Mouse (Mus musculus): ENCODE data around the gene Ror2. TPM values are rescaled to one million over a fixed set of nuclear protein-coding genes. Genes with fewer than 3 reads are reported as not detected.

Ror2 gene
- polyA plus RNA-seq, 1 experiment from 2014 or later: not detected

- TF ChIP-seq CTCF (IDR thresholded peaks at IDR 0.05): no peak
- POLR2A ChIA-PET: no interaction called here
- CTCF ChIA-PET: no interaction called here
- in situ Hi-C loops (cut with MboI; ENCODE audit: low pct_unique_long_range_greater_than_20kb): no loop called here
- H3K27me3 ChIP-seq: peaks cover 59% of the 10 kb centered on the region
- ATAC-seq (no peak), DNase-seq (ENCODE audit: low read depth, low spot score) (no peak)
These were observed 92.2 kb downstream of the Ror2 start for GRCm38 (mm10) chr13:53193713-53194112.

GRCm38 (mm10) chr13:53192286-53192685 lies 93.6 kb downstream of the Ror2 start:
- peaks cover 58% of the 10 kb centered on the region for H3K27me3 ChIP-seq
- in situ Hi-C loops (cut with MboI; ENCODE audit: low pct_unique_long_range_greater_than_20kb): no loop called here
- POLR2A ChIA-PET: no interaction called here
- CTCF ChIA-PET: no interaction called here
- TF ChIP-seq CTCF (IDR thresholded peaks at IDR 0.05): no peak
- ATAC-seq: no peak
- DNase-seq (ENCODE audit: low read depth, low spot score): no peak

GRCm38 (mm10) chr13:53191657-53192056 lies 94.3 kb downstream of the Ror2 start:
- no peak for ATAC-seq
- POLR2A ChIA-PET: no interaction called here
- in situ Hi-C loops (cut with MboI; ENCODE audit: low pct_unique_long_range_greater_than_20kb): no loop called here

GRCm38 (mm10) chr13:53188935-53189334 lies 97.0 kb downstream of the Ror2 start:
- DNase-seq (ENCODE audit: low read depth, low spot score): no peak
- in situ Hi-C loops (cut with MboI; ENCODE audit: low pct_unique_long_range_greater_than_20kb): no loop called here

More at GRCm38 (mm10) chr13:53191657-53192056, 94.3 kb downstream of the Ror2 start:
- DNase-seq (ENCODE audit: low read depth, low spot score): no peak
- TF ChIP-seq CTCF (IDR thresholded peaks at IDR 0.05): no peak
- CTCF ChIA-PET: no interaction called here
- H3K27me3 ChIP-seq: peaks cover 59% of the 10 kb centered on the region

GRCm38 (mm10) chr13:53184858-53185257 lies 101.1 kb downstream of the Ror2 start:
- POLR2A ChIA-PET: no interaction called here
- TF ChIP-seq CTCF (IDR thresholded peaks at IDR 0.05): no peak
- no peak for DNase-seq (ENCODE audit: low read depth, low spot score)
- H3K27me3 ChIP-seq: peaks cover 55% of the 10 kb centered on the region
- CTCF ChIA-PET: no interaction called here
- no peak for ATAC-seq
- in situ Hi-C loops (cut with MboI; ENCODE audit: low pct_unique_long_range_greater_than_20kb): no loop called here

More at GRCm38 (mm10) chr13:53188935-53189334, 97.0 kb downstream of the Ror2 start:
- POLR2A ChIA-PET: no interaction called here
- ATAC-seq: no peak
- CTCF ChIA-PET: no interaction called here
- TF ChIP-seq CTCF (IDR thresholded peaks at IDR 0.05): no peak
- H3K27me3 ChIP-seq: peaks cover 55% of the 10 kb centered on the region

GRCm38 (mm10) chr13:53184149-53184548 lies 101.8 kb downstream of the Ror2 start:
- TF ChIP-seq CTCF (IDR thresholded peaks at IDR 0.05): no peak
- POLR2A ChIA-PET: no interaction called here
- CTCF ChIA-PET: no interaction called here
- ATAC-seq (no peak), DNase-seq (ENCODE audit: low read depth, low spot score) (no peak)
- peaks cover 50% of the 10 kb centered on the region for H3K27me3 ChIP-seq
- in situ Hi-C loops (cut with MboI; ENCODE audit: low pct_unique_long_range_greater_than_20kb): no loop called here

GRCm38 (mm10) chr13:53183161-53183577 lies 102.8 kb downstream of the Ror2 start:
- ATAC-seq (no peak), DNase-seq (ENCODE audit: low read depth, low spot score) (no peak)
- H3K27me3 ChIP-seq: peaks cover 45% of the 10 kb centered on the region
- ChIA-PET CTCF (no interaction called here), POLR2A (no interaction called here)
- in situ Hi-C loops (cut with MboI; ENCODE audit: low pct_unique_long_range_greater_than_20kb): no loop called here
- no peak for TF ChIP-seq CTCF (IDR thresholded peaks at IDR 0.05)

GRCm38 (mm10) chr13:53178594-53178993 lies 107.3 kb downstream of the Ror2 start:
- CTCF ChIA-PET: no interaction called here
- no peak for TF ChIP-seq CTCF (IDR thresholded peaks at IDR 0.05)
- DNase-seq (ENCODE audit: low read depth, low spot score): peak; percentile 51

GRCm38 (mm10) chr13:53178171-53178570 lies 107.8 kb downstream of the Ror2 start:
- ChIA-PET POLR2A (no interaction called here), CTCF (no interaction called here)
- DNase-seq (ENCODE audit: low read depth, low spot score) (no peak), ATAC-seq (no peak)
- TF ChIP-seq CTCF (IDR thresholded peaks at IDR 0.05): no peak
- in situ Hi-C loops (cut with MboI; ENCODE audit: low pct_unique_long_range_greater_than_20kb): no loop called here
- H3K27me3 ChIP-seq: peaks cover 34% of the 10 kb centered on the region

More at GRCm38 (mm10) chr13:53178594-53178993, 107.3 kb downstream of the Ror2 start:
- H3K27me3 ChIP-seq: peaks cover 33% of the 10 kb centered on the region
- peak; percentile 20 for ATAC-seq
- POLR2A ChIA-PET: interaction anchor here (0.6 kb wide), 1 partner anchor 26 kb away, joined by 3 read pairs; no protein-coding TSS in a partner anchor
- in situ Hi-C loops (cut with MboI; ENCODE audit: low pct_unique_long_range_greater_than_20kb): no loop called here

- in situ Hi-C loops (cut with MboI; ENCODE audit: low pct_unique_long_range_greater_than_20kb): no loop called here
- ChIA-PET POLR2A (no interaction called here), CTCF (no interaction called here)
- peaks cover 37% of the 10 kb centered on the region for H3K27me3 ChIP-seq
- DNase-seq (ENCODE audit: low read depth, low spot score): no peak
- TF ChIP-seq CTCF (IDR thresholded peaks at IDR 0.05): no peak
- no peak for ATAC-seq
These were observed 108.6 kb downstream of the Ror2 start for GRCm38 (mm10) chr13:53177424-53177718.

- CTCF ChIA-PET: no interaction called here
- no peak for TF ChIP-seq CTCF (IDR thresholded peaks at IDR 0.05)
- DNase-seq (ENCODE audit: low read depth, low spot score) (no peak), ATAC-seq (no peak)
- POLR2A ChIA-PET: no interaction called here
- in situ Hi-C loops (cut with MboI; ENCODE audit: low pct_unique_long_range_greater_than_20kb): no loop called here
- H3K27me3 ChIP-seq: peaks cover 40% of the 10 kb centered on the region
These were observed 109.1 kb downstream of the Ror2 start for GRCm38 (mm10) chr13:53176695-53177423.

- ATAC-seq: peak; percentile 68
- peak; percentile 25 for DNase-seq (ENCODE audit: low read depth, low spot score)
- ChIA-PET CTCF (no interaction called here), POLR2A (no interaction called here)
- in situ Hi-C loops (cut with MboI; ENCODE audit: low pct_unique_long_range_greater_than_20kb): no loop called here
- peaks cover 39% of the 10 kb centered on the region for H3K27me3 ChIP-seq
- no peak for TF ChIP-seq CTCF (IDR thresholded peaks at IDR 0.05)
These were observed 110.9 kb downstream of the Ror2 start for GRCm38 (mm10) chr13:53175041-53175440.

Measured in Patski (cell line).